Mouse (Mus musculus): Measurements from ENCODE around the gene Gnb1l.

Gnb1l gene

GRCm38 (mm10) chr16:18498558-18498990 is at the start of gene Gnb1l, which contains the start of gene Rtl10:
Gene Gnb1l, plus strand, starts transcription at chr16:18498713.
Gene Rtl10, plus strand, starts transcription at chr16:18498901.
- DNase-seq (ENCODE audit: low spot score): peak; percentile 75

- DNase-seq (ENCODE audit: low spot score): no peak
Measured at GRCm38 (mm10) chr16:18449005-18449404, 49.5 kb upstream of the Gnb1l start.

- peak; percentile 32 for DNase-seq (ENCODE audit: low spot score)
Measured at GRCm38 (mm10) chr16:18451486-18452181, 46.9 kb upstream of the Gnb1l start.

- peak; percentile 31 for DNase-seq (ENCODE audit: low spot score)
Measured at GRCm38 (mm10) chr16:18452361-18452862, 46.1 kb upstream of the Gnb1l start.

GRCm38 (mm10) chr16:18453846-18454245 is 44.7 kb upstream of the Gnb1l start:
- DNase-seq (ENCODE audit: low spot score): no peak

- no peak for DNase-seq (ENCODE audit: low spot score)
Measured at GRCm38 (mm10) chr16:18455407-18455806, 43.1 kb upstream of the Gnb1l start.

- no peak for DNase-seq (ENCODE audit: low spot score)
Measured at GRCm38 (mm10) chr16:18458661-18459060, 39.9 kb upstream of the Gnb1l start.

GRCm38 (mm10) chr16:18459335-18459954 is 39.1 kb upstream of the Gnb1l start:
- DNase-seq (ENCODE audit: low spot score): no peak

- no peak for DNase-seq (ENCODE audit: low spot score)
Measured at GRCm38 (mm10) chr16:18459955-18460370, 38.5 kb upstream of the Gnb1l start.

- DNase-seq (ENCODE audit: low spot score): no peak
Measured at GRCm38 (mm10) chr16:18460826-18461225, 37.7 kb upstream of the Gnb1l start.

- DNase-seq (ENCODE audit: low spot score): no peak
Measured at GRCm38 (mm10) chr16:18462031-18462430, 36.5 kb upstream of the Gnb1l start.

- no peak for DNase-seq (ENCODE audit: low spot score)
Measured at GRCm38 (mm10) chr16:18462598-18462997, 35.9 kb upstream of the Gnb1l start.

- DNase-seq (ENCODE audit: low spot score): no peak
Measured at GRCm38 (mm10) chr16:18464271-18464670, 34.2 kb upstream of the Gnb1l start.

GRCm38 (mm10) chr16:18470829-18471228 is 27.7 kb upstream of the Gnb1l start:
- no peak for DNase-seq (ENCODE audit: low spot score)

GRCm38 (mm10) chr16:18471381-18471955 is 27.0 kb upstream of the Gnb1l start:
- DNase-seq (ENCODE audit: low spot score): no peak

GRCm38 (mm10) chr16:18471976-18472375 is 26.5 kb upstream of the Gnb1l start:
- no peak for DNase-seq (ENCODE audit: low spot score)

- no peak for DNase-seq (ENCODE audit: low spot score)
Measured at GRCm38 (mm10) chr16:18472416-18472815, 26.1 kb upstream of the Gnb1l start.

GRCm38 (mm10) chr16:18472976-18473375 is 25.5 kb upstream of the Gnb1l start:
- DNase-seq (ENCODE audit: low spot score): no peak

- DNase-seq (ENCODE audit: low spot score): no peak
Measured at GRCm38 (mm10) chr16:18474021-18474420, 24.5 kb upstream of the Gnb1l start.

GRCm38 (mm10) chr16:18477996-18478395 is 20.5 kb upstream of the Gnb1l start:
- no peak for DNase-seq (ENCODE audit: low spot score)

GRCm38 (mm10) chr16:18479667-18480066 is 18.8 kb upstream of the Gnb1l start:
- no peak for DNase-seq (ENCODE audit: low spot score)

GRCm38 (mm10) chr16:18480933-18481485 is 17.5 kb upstream of the Gnb1l start:
- DNase-seq (ENCODE audit: low spot score): no peak

GRCm38 (mm10) chr16:18482431-18482830 is 16.1 kb upstream of the Gnb1l start:
- no peak for DNase-seq (ENCODE audit: low spot score)
